ENCODE assay signal across 9 mouse cellular contexts in genomic region chr10:77210666-77211065, GRCm38 (mm10). TPM values are rescaled to one million over a fixed set of nuclear protein-coding genes. Genes with fewer than 3 reads are reported as not detected.
DNase-seq lines count a peak whose midpoint lies in the region; ATAC-seq lines count a peak whose summit lies in the region.
"Had no signal": no experiment of that assay in that cellular context is flagged by ENCODE, and none has a peak within 500 bp of the region (broad histone marks: within the 10 kb centered on the region; RNA-seq: fewer than 3 reads in every experiment).

No protein-coding gene starts in this region.

- no peaks in the 10 kb centered on the region for H3K27me3 ChIP-seq in kidney, embryonic 14.5 days (ENCODE audit: control insufficient read depth, insufficient read depth, low read length)
- no peaks in the 10 kb centered on the region for H3K27me3 ChIP-seq in embryonic facial prominence, embryonic 15.5 days
- no peaks in the 10 kb centered on the region for H3K27me3 ChIP-seq in liver, embryonic 15.5 days
- H3K27me3 ChIP-seq: midbrain, embryonic 13.5 days had no signal

- DNase-seq in kidney, adult 8-10 months, result no peak
- DNase-seq in NIH3T3 (ENCODE audit: low read depth), result peak; percentile 55
- DNase-seq in frontal cortex, postnatal 14 days (ENCODE audit: low spot score in 2 of 2), result no peak
- no peak for DNase-seq in left cerebral cortex, postnatal 10 days (ENCODE audit: extremely low spot score in 1 of 2, low spot score in 2 of 2)
- DNase-seq: cerebellum, adult 8-10 months had no signal

- no peak overlapping the region for H3K9ac ChIP-seq in kidney, embryonic 14.5 days (ENCODE audit: low read depth, low read length)
- H3K9ac ChIP-seq in embryonic facial prominence, embryonic 15.5 days, result no peak overlapping the region
- peak overlapping the region; percentile 47; the same call in 1 of the 2 replicates for H3K9ac ChIP-seq in liver, embryonic 15.5 days
- H3K9ac ChIP-seq: midbrain, embryonic 13.5 days had no signal

- H3K4me2 ChIP-seq in kidney, embryonic 14.5 days (replicated peaks; ENCODE audit: low read depth, low read length), result no peak overlapping the region
- no peak overlapping the region for H3K4me2 ChIP-seq in embryonic facial prominence, embryonic 15.5 days (replicated peaks)
- H3K4me2 ChIP-seq in liver, embryonic 15.5 days, result peak overlapping the region; percentile 66
- H3K4me2 ChIP-seq: midbrain, embryonic 13.5 days had no signal

- 96% methylated on average over 3 of the region's 3 CpGs for WGBS in kidney, embryonic 14.5 days
- WGBS in embryonic facial prominence, embryonic 15.5 days, result 86% methylated on average over 3 of the region's 3 CpGs
- WGBS in liver, embryonic 15.5 days (ENCODE audit: insufficient replicate concordance), result 63% methylated on average over 3 of the region's 3 CpGs

- peak overlapping the region; percentile 66; the same call in 1 of the 2 replicates for H3K27ac ChIP-seq in kidney, embryonic 14.5 days (ENCODE audit: low read depth, low read length)
- H3K27ac ChIP-seq in embryonic facial prominence, embryonic 15.5 days (replicated peaks), result peak overlapping the region; percentile 76
- H3K27ac ChIP-seq in liver, embryonic 15.5 days (replicated peaks), result peak overlapping the region; percentile 93
- H3K27ac ChIP-seq: midbrain, embryonic 13.5 days had no signal

- H3K4me1 ChIP-seq in kidney, embryonic 14.5 days (ENCODE audit: control insufficient read depth, insufficient read depth, low read length), result peaks cover 41% of the 10 kb centered on the region
- peaks cover 35% of the 10 kb centered on the region for H3K4me1 ChIP-seq in embryonic facial prominence, embryonic 15.5 days
- H3K4me1 ChIP-seq in liver, embryonic 15.5 days (replicated peaks), result peaks cover 77% of the 10 kb centered on the region
- H3K4me1 ChIP-seq: midbrain, embryonic 13.5 days had no signal

- no peaks in the 10 kb centered on the region for H3K9me3 ChIP-seq in kidney, embryonic 14.5 days (ENCODE audit: control insufficient read depth, low read length)
- no peaks in the 10 kb centered on the region for H3K9me3 ChIP-seq in embryonic facial prominence, embryonic 15.5 days (replicated peaks)
- no peaks in the 10 kb centered on the region for H3K9me3 ChIP-seq in liver, embryonic 15.5 days (replicated peaks)
- H3K9me3 ChIP-seq: midbrain, embryonic 13.5 days had no signal

- H3K36me3 ChIP-seq in kidney, embryonic 14.5 days (ENCODE audit: control insufficient read depth, insufficient read depth, low read length), result no peaks in the 10 kb centered on the region
- no peaks in the 10 kb centered on the region for H3K36me3 ChIP-seq in embryonic facial prominence, embryonic 15.5 days
- H3K36me3 ChIP-seq in liver, embryonic 15.5 days (replicated peaks), result no peaks in the 10 kb centered on the region
- H3K36me3 ChIP-seq: midbrain, embryonic 13.5 days had no signal

- no peak for ATAC-seq in kidney, embryonic 14.5 days (ENCODE audit: low FRiP score, low TSS enrichment)
- ATAC-seq in embryonic facial prominence, embryonic 15.5 days (ENCODE audit: insufficient number of reproducible peaks, low FRiP score, low TSS enrichment, low read depth), result no peak
- peak; percentile 34 for ATAC-seq in liver, embryonic 15.5 days (ENCODE audit: insufficient read depth)
- ATAC-seq: midbrain, embryonic 13.5 days had no signal

- intact Hi-C loops in left cerebral cortex, postnatal 10 days (cut with DNase I), result no loop called here

- no peak overlapping the region for H3K4me3 ChIP-seq in kidney, embryonic 14.5 days (ENCODE audit: low read length)
- H3K4me3 ChIP-seq in embryonic facial prominence, embryonic 15.5 days (replicated peaks), result no peak overlapping the region
- peak overlapping the region; percentile 38 for H3K4me3 ChIP-seq in liver, embryonic 15.5 days (replicated peaks)
- H3K4me3 ChIP-seq: midbrain, embryonic 13.5 days had no signal

RNA-seq across cellular contexts. Expression of gene Col18a1, which starts 44.3 kb away (rescaled TPM):
- 78.6 and 140 TPM in 2 replicates for polyA plus RNA-seq in kidney, embryonic 14.5 days (2014; fragmentation: Nextera tagmentation; extraction: Ambion mirVana)
- 85.6 and 86.5 TPM in 2 replicates for polyA plus RNA-seq in embryonic facial prominence, embryonic 15.5 days (2015; fragmentation: Nextera tagmentation; extraction: Ambion mirVana)
- polyA plus RNA-seq in liver, embryonic 15.5 days (2015; fragmentation: Nextera tagmentation; extraction: Ambion mirVana), result 66.0 and 88.2 TPM in 2 replicates
- 10 to 100 TPM; 12.5 to 13.4 TPM for total RNA-seq in left cerebral cortex, postnatal 10 days (2021)

RNA-seq across cellular contexts. Expression of gene Pofut2, which starts 48.4 kb away (rescaled TPM):
- 96.3 and 112 TPM in 2 replicates for polyA plus RNA-seq in kidney, embryonic 14.5 days (2014; fragmentation: Nextera tagmentation; extraction: Ambion mirVana)
- polyA plus RNA-seq in embryonic facial prominence, embryonic 15.5 days (2015; fragmentation: Nextera tagmentation; extraction: Ambion mirVana), result 162 and 166 TPM in 2 replicates
- 23.8 and 27.2 TPM in 2 replicates for polyA plus RNA-seq in liver, embryonic 15.5 days (2015; fragmentation: Nextera tagmentation; extraction: Ambion mirVana)
- 10 to 100 TPM; 30.0 to 33.5 TPM for total RNA-seq in left cerebral cortex, postnatal 10 days (2021)
